Mouse (Mus musculus) CH12.LX (cell line): ENCODE measurements at regions not wholly inside any gene's neighbourhood (a gene's known extent, or its start where the extent isn't known, plus 50 kb on each side); places are given as distances from the start of the nearest gene placed in this dataset.

Source experiments
- DNase-seq: peaks from one replicate; pipeline ENCODE4 v3.0.0-alpha.2; 2013; ENCODE audit errors: extremely low read depth
- H3K27ac ChIP-seq: 2 replicates; pipeline ENCODE4 v1.5.1; 2012; ENCODE audit warnings: low read depth, mild to moderate bottlenecking, control low read depth, moderate library complexity; ENCODE audit not compliant: insufficient read depth
- H3K27me3 ChIP-seq: replicated peaks from 2 replicates; pipeline ENCODE3; 2012; ENCODE audit warnings: inconsistent platforms
- H3K36me3 ChIP-seq, 2 experiments: replicated peaks in 1 of 2; 2 replicates each; pipeline versions ENCODE3 to v1.6.1; 2012; ENCODE audit warnings: inconsistent platforms in 1 of 2, low read length in 1 of 2, mild to moderate bottlenecking in 1 of 2, mixed read lengths in 1 of 2, moderate library complexity in 1 of 2; ENCODE audit not compliant: control insufficient read depth in 1 of 2, insufficient read depth in 1 of 2
- H3K4me1 ChIP-seq, 2 experiments: 2 replicates each; pipeline ENCODE4 v1.6.1; 2012; ENCODE audit warnings: inconsistent platforms in 1 of 2, moderate library complexity in 1 of 2; ENCODE audit not compliant: insufficient read depth in 2 of 2, control insufficient read depth in 1 of 2
- H3K4me2 ChIP-seq: 2 replicates; pipeline ENCODE4 v1.6.1; 2012; ENCODE audit warnings: low read depth, mild to moderate bottlenecking, control low read depth; ENCODE audit not compliant: poor library complexity, insufficient read depth, severe bottlenecking
- H3K4me3 ChIP-seq, 3 experiments: fragments of 150-350 bp in 1 of 3; sonication (generic) in 1 of 3; replicated peaks in 1 of 3; 2 replicates each; pipeline versions ENCODE3 to v1.5.1; 2011 to 2012; ENCODE audit warnings: low read depth in 2 of 3, low read length in 2 of 3, mild to moderate bottlenecking in 2 of 3, moderate library complexity in 2 of 3, control low read depth in 1 of 3, improper control_type of control experiment in 1 of 3, inconsistent platforms in 1 of 3, mixed read lengths in 1 of 3; ENCODE audit not compliant: poor library complexity in 1 of 3
- H3K79me2 ChIP-seq: replicated peaks from 2 replicates; pipeline ENCODE4 v1.6.1; 2012; ENCODE audit warnings: mild to moderate bottlenecking, moderate library complexity; ENCODE audit not compliant: control insufficient read depth, poor library complexity, insufficient read depth, severe bottlenecking; ENCODE audit errors: extremely low read depth
- H3K9ac ChIP-seq: 2 replicates; pipeline ENCODE4 v1.6.1; 2012; ENCODE audit warnings: low read depth, mild to moderate bottlenecking, control low read depth, moderate library complexity; ENCODE audit not compliant: insufficient read depth
- H3K9me3 ChIP-seq: replicated peaks from 2 replicates; pipeline ENCODE3; 2012; ENCODE audit warnings: low read length, inconsistent platforms, mixed read lengths
- BHLHE40 ChIP-seq: IDR thresholded peaks from 2 replicates; pipeline ENCODE4 v1.6.1; 2011; ENCODE audit warnings: mild to moderate bottlenecking, low read depth, low read length, improper control_type of control experiment
- CHD2 ChIP-seq: IDR thresholded peaks from 2 replicates; pipeline ENCODE4 v1.6.1; 2011; ENCODE audit warnings: low read length, improper control_type of control experiment
- E2F4 ChIP-seq: IDR thresholded peaks from 2 replicates; pipeline ENCODE4 v1.6.1; 2011; ENCODE audit warnings: low read depth, low read length, improper control_type of control experiment; ENCODE audit not compliant: insufficient replicate concordance
- ELF1 ChIP-seq: IDR thresholded peaks from 2 replicates; pipeline ENCODE4 v1.6.1; 2014; ENCODE audit warnings: low read depth, mild to moderate bottlenecking, inconsistent platforms, low read length, improper control_type of control experiment
- JUND ChIP-seq: conservative IDR thresholded peaks from 2 replicates; pipeline ENCODE4 v1.6.1; 2011; ENCODE audit warnings: low read depth, low read length, improper control_type of control experiment
- MAFK ChIP-seq: IDR thresholded peaks from 2 replicates; pipeline ENCODE4 v1.6.1; 2011; ENCODE audit warnings: low read length, improper control_type of control experiment; ENCODE audit not compliant: insufficient replicate concordance
- MAX ChIP-seq: IDR thresholded peaks from 2 replicates; pipeline ENCODE4 v1.6.1; 2011; ENCODE audit warnings: low read length, improper control_type of control experiment
- MEF2A ChIP-seq: IDR thresholded peaks from 2 replicates; pipeline ENCODE4 v1.6.1; 2014; ENCODE audit warnings: low read depth, mild to moderate bottlenecking, inconsistent platforms, low read length, improper control_type of control experiment, borderline replicate concordance
- MYC ChIP-seq: IDR thresholded peaks from 2 replicates; pipeline ENCODE4 v1.6.1; 2011; ENCODE audit warnings: low read depth, mild to moderate bottlenecking, improper control_type of control experiment, low read length
- NELFE ChIP-seq: IDR thresholded peaks from 2 replicates; pipeline ENCODE4 v1.6.1; 2011; ENCODE audit warnings: low read depth, low read length, improper control_type of control experiment
- PAX5 ChIP-seq: IDR thresholded peaks from 2 replicates; pipeline ENCODE4 v1.6.1; 2012; ENCODE audit warnings: low read length, inconsistent platforms, mixed read lengths
- RCOR1 ChIP-seq: conservative IDR thresholded peaks from 2 replicates; pipeline ENCODE4 v1.6.1; 2012; ENCODE audit warnings: low read depth, mild to moderate bottlenecking, inconsistent platforms, low read length, improper control_type of control experiment
- SIN3A ChIP-seq: IDR thresholded peaks from 2 replicates; pipeline ENCODE4 v1.6.1; 2012; ENCODE audit warnings: low read length, improper control_type of control experiment, inconsistent platforms
- SMC3 ChIP-seq: IDR thresholded peaks from 2 replicates; pipeline ENCODE4 v1.6.1; 2011; ENCODE audit warnings: low read depth, low read length, improper control_type of control experiment
- TBP ChIP-seq: conservative IDR thresholded peaks from 2 replicates; pipeline ENCODE4 v1.6.1; 2011; ENCODE audit warnings: low read depth, low read length, improper control_type of control experiment
- UBTF ChIP-seq: IDR thresholded peaks from 2 replicates; pipeline ENCODE4 v1.6.1; 2012; ENCODE audit warnings: low read depth, mild to moderate bottlenecking, inconsistent platforms, low read length, improper control_type of control experiment, moderate library complexity
- ZC3H11A ChIP-seq: IDR thresholded peaks from 2 replicates; pipeline ENCODE4 v1.6.1; 2012; ENCODE audit warnings: low read depth, mild to moderate bottlenecking, inconsistent platforms, low read length, improper control_type of control experiment
- dilution Hi-C: fragments of 300-500 bp; cut with MboI; formaldehyde crosslinking; loops from 2 replicates; pipeline ENCODE4 v1.14.3; 2020; ENCODE audit warnings: low sequenced_read_pairs; ENCODE audit not compliant: extremely low pct_unique_long_range_greater_than_20kb, extremely low pct_ligation_motif_present
- in situ Hi-C: fragments of 300-500 bp; cut with MboI; formaldehyde crosslinking; loops from 3 replicates; pipeline ENCODE4 v1.14.3; 2019; ENCODE audit warnings: low sequenced_read_pairs, low pct_ligation_motif_present, low pct_unique_long_range_greater_than_20kb, mixed read lengths

DNA sequence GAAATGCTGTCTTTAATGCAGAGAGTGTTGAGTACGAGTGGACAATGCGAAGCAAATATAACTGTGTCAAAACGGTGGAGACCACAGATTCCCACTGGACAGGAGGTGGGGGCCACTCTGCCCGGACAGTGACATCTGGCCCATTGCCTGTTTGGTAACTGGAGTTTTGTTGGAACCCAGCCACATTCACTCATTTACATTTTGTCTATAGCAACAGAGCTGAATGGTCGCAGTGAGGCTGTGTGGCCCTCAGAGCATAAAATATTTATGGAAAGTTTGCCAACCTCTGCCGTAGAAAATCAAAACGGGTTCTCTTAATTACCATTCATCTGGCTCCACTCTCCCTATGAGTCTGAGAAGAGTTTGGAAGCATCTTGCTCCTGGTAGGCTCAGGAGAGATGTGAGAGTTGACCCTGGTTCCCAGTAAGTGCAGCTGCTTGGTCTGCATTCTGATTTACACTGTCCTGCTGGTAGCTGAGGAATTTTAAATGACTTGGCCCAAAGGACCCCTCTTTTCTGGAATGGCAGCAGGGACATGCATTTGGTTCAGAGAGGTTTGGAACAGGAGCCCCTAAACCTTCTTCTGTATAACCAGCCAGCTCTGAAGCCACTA lies 187.9 kb upstream of the Pik3r1 start:
- DNase-seq: no peak

DNA sequence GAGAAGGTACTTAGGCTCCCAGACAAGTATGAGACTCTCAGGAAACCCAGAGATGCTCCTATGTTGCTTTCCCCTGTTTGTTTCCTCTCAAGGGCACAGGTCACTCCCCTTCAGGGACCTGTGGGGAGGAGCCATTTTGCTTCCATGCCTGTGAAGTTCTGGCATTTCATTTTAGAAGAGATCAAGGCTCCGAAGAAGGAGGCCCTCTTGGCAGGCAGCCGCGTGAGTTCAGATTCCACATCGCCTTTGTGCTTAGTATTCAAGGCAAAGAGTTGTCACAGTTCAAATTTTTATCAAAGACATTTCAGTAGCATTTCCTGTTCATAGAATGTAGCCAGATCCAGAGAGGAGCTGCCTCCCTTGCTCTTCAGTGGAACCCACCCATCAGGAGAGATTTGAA lies 189.8 kb upstream of the Pik3r1 start:
- H3K79me2 ChIP-seq: no peaks in the 10 kb centered on the region
- no peak overlapping the region for H3K9ac ChIP-seq
- no peaks in the 10 kb centered on the region for H3K4me1 ChIP-seq
- no peak overlapping the region for H3K4me3 ChIP-seq
- H3K4me2 ChIP-seq: no peak overlapping the region
- dilution Hi-C loops (no loop called here), in situ Hi-C loops (no loop called here)
- no peak for DNase-seq
- H3K27ac ChIP-seq: no peak overlapping the region
- no peak for TF ChIP-seq CHD2
- no peak for TF ChIP-seq E2F4
- no peak for TF ChIP-seq NELFE
- TF ChIP-seq UBTF: no peak
- TF ChIP-seq PAX5: no peak
- no peak for TF ChIP-seq BHLHE40
- TF ChIP-seq RCOR1: no peak
- no peak for TF ChIP-seq MAFK
- TF ChIP-seq ELF1: no peak
- H3K27me3 ChIP-seq: no peaks in the 10 kb centered on the region
- no peaks in the 10 kb centered on the region for H3K9me3 ChIP-seq
- H3K36me3 ChIP-seq: no peaks in the 10 kb centered on the region

More for the DNA sequence above, 187.9 kb upstream of the Pik3r1 start:
- no peaks in the 10 kb centered on the region for H3K27me3 ChIP-seq
- no peak overlapping the region for H3K27ac ChIP-seq
- in situ Hi-C loops: no loop called here
- H3K9ac ChIP-seq: no peak overlapping the region
- dilution Hi-C loops: no loop called here
- H3K79me2 ChIP-seq: no peaks in the 10 kb centered on the region
- TF ChIP-seq ZC3H11A (no peak), PAX5 (no peak), SIN3A (no peak), SMC3 (no peak), MEF2A (no peak), TBP (no peak), MAX (no peak), JUND (no peak), BHLHE40 (no peak), UBTF (no peak), MYC (no peak), NELFE (no peak)
- no peaks in the 10 kb centered on the region for H3K36me3 ChIP-seq
- H3K4me2 ChIP-seq: no peak overlapping the region
- no peak overlapping the region for H3K4me3 ChIP-seq
- no peaks in the 10 kb centered on the region for H3K9me3 ChIP-seq
- no peaks in the 10 kb centered on the region for H3K4me1 ChIP-seq
